Mouse (Mus musculus): ENCODE measurements around the gene Sspn. TPM values are rescaled to one million over a fixed set of nuclear protein-coding genes. Genes with fewer than 3 reads are reported as not detected.

The Sspn gene
- polyA plus RNA-seq, 1 experiment from 2014 or later, result 9.8 TPM

DNA sequence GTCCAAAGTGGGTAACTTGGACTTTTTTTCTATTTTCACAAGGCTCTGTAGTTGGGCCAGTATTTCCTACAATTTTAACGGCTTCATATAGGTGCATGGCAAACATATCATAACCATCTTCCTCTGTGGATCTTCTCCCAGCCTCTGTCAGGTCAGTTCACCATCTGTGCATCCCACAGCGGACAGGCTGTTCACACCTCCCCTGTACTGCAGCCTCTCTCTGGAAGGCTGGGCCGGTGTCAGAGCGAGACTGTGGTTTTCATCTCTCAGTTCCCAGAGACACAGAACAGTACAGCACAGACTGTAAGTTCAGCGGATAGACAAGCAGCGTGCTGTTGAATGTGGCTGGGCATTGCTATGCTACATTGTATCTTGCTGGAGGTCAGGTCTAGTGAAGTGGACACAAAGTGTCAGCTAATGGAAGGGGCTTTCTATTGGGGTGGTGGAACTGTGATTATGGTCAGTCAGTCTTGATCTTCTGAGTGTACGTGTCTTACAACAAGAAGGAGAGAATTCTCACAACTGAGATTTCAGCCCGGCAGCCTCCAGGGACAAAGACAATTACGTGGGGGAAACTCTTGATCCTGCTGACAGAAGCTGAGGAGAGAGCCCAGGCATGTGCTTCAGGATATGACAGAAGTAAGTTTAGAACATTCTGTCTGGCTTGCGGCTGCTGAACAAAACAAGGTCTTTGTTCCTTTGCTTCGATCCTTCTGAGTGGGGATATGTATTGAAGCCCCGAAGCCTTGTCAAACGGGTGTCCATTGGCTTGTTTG, 21.9 kb downstream of the Sspn start:
- no peaks in the 10 kb centered on the region for H3K27me3 ChIP-seq (ENCODE audit: insufficient read depth, low read length)
- H3K9me3 ChIP-seq (replicated peaks; ENCODE audit: low read length), result no peaks in the 10 kb centered on the region
- no peaks in the 10 kb centered on the region for H3K36me3 ChIP-seq (ENCODE audit: insufficient read depth, low read length)
- H3K4me2 ChIP-seq (ENCODE audit: low read length), result no peak overlapping the region
- no peaks in the 10 kb centered on the region for H3K4me1 ChIP-seq (replicated peaks; ENCODE audit: insufficient read depth, low read length)
- no peak overlapping the region for H3K27ac ChIP-seq
- no peak for ATAC-seq (replicated peaks; ENCODE audit: low FRiP score, low read depth)
- DNase-seq (ENCODE audit: low spot score), result no peak
- H3K4me3 ChIP-seq (replicated peaks; ENCODE audit: low read depth, low read length), result no peak overlapping the region
- no peak for TF ChIP-seq CTCF (IDR thresholded peaks at IDR 0.05; ENCODE audit: low read depth)
- H3K9ac ChIP-seq (ENCODE audit: low read depth, low read length), result no peak overlapping the region
- WGBS, result 75% methylated on average over 13 of the region's 13 CpGs

DNA sequence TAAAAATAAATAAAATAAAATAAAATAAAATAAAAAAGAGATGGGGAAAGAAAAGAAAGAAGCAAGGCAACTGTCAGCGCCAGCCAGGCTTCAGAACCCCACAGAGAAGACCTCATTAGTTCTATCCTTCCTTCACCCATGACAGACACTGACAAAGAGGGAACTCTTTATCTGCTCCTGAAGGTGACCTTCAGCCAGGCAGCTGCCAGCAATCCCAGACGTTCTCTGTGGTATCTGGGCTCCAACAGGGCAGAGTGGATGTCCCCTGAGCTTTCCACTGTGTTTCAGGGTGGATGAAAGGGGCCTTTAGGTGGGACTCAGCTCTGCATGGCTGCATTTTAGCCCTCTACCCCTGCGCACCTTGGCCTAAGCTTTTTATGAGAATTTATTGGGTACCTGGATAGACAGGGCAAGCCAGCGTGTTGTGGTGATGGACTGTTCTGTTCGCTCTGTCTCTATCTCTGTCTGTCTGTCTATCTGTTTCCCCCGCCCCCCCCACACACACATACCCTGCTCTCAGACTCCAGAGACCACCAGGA, 26.1 kb downstream of the Sspn start:
- TF ChIP-seq CTCF (IDR thresholded peaks at IDR 0.05; ENCODE audit: low read depth), result no peak
- WGBS, result 73% methylated on average over 6 of the region's 6 CpGs

DNA sequence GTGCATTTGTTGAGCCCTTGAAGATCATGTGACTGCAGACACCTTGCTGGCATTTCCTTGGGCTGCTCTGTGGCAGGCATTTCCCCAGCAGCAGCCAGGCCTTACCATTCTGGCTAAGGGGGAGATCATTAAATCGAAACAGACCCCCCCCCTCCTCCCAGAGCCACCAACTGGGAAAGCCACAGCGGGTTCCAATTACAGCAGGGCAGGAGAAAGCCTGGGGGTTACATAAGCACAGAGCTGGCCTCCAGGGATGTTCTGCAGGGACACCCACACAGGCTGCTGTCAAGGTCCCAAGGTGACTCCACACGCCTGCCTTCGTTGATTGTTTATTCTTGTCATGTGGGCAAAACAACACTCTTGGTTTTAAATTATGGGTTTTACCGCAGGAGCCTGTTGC, 26.6 kb downstream of the Sspn start:
- no peak for ATAC-seq (replicated peaks; ENCODE audit: low FRiP score, low read depth)
- H3K4me3 ChIP-seq (replicated peaks; ENCODE audit: low read depth, low read length), result no peak overlapping the region
- no peaks in the 10 kb centered on the region for H3K4me1 ChIP-seq (replicated peaks; ENCODE audit: insufficient read depth, low read length)
- H3K27me3 ChIP-seq (ENCODE audit: insufficient read depth, low read length), result no peaks in the 10 kb centered on the region
- H3K4me2 ChIP-seq (ENCODE audit: low read length), result no peak overlapping the region
- no peak overlapping the region for H3K9ac ChIP-seq (ENCODE audit: low read depth, low read length)
- H3K27ac ChIP-seq, result no peak overlapping the region
- no peak for TF ChIP-seq CTCF (IDR thresholded peaks at IDR 0.05; ENCODE audit: low read depth)
- no peaks in the 10 kb centered on the region for H3K36me3 ChIP-seq (ENCODE audit: insufficient read depth, low read length)
- WGBS, result 28% methylated on average over 5 of the region's 5 CpGs
- no peak for DNase-seq (ENCODE audit: low spot score)
- no peaks in the 10 kb centered on the region for H3K9me3 ChIP-seq (replicated peaks; ENCODE audit: low read length)

More for the DNA sequence above, 26.1 kb downstream of the Sspn start:
- H3K36me3 ChIP-seq (ENCODE audit: insufficient read depth, low read length), result no peaks in the 10 kb centered on the region
- no peak overlapping the region for H3K4me2 ChIP-seq (ENCODE audit: low read length)
- H3K4me3 ChIP-seq (replicated peaks; ENCODE audit: low read depth, low read length), result no peak overlapping the region
- no peaks in the 10 kb centered on the region for H3K4me1 ChIP-seq (replicated peaks; ENCODE audit: insufficient read depth, low read length)
- ATAC-seq (replicated peaks; ENCODE audit: low FRiP score, low read depth) (no peak), DNase-seq (ENCODE audit: low spot score) (no peak)
- H3K27me3 ChIP-seq (ENCODE audit: insufficient read depth, low read length), result no peaks in the 10 kb centered on the region
- H3K9ac ChIP-seq (ENCODE audit: low read depth, low read length), result no peak overlapping the region
- no peak overlapping the region for H3K27ac ChIP-seq
- no peaks in the 10 kb centered on the region for H3K9me3 ChIP-seq (replicated peaks; ENCODE audit: low read length)

DNA sequence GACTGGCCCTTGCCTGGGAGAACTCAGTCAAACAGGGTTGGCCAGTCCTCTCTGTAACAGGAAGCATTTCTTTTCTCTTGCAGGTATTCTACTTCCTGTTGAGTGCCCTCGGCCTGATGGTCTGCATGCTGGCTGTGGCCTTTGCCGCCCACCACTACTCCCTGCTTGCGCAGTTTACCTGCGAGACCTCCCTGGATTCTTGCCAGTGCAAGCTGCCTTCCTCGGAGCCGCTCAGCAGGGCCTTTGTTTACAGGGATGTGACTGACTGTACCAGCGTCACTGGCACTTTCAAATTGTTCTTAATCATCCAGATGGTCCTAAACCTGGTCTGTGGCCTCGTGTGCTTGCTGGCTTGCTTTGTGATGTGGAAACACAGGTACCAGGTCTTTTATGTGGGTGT, 29.6 kb downstream of the Sspn start:
- no peaks in the 10 kb centered on the region for H3K9me3 ChIP-seq (replicated peaks; ENCODE audit: low read length)
- H3K27ac ChIP-seq, result no peak overlapping the region
- H3K9ac ChIP-seq (ENCODE audit: low read depth, low read length), result no peak overlapping the region
- no peak for DNase-seq (ENCODE audit: low spot score)
- H3K36me3 ChIP-seq (ENCODE audit: insufficient read depth, low read length), result no peaks in the 10 kb centered on the region
- no peaks in the 10 kb centered on the region for H3K27me3 ChIP-seq (ENCODE audit: insufficient read depth, low read length)
- no peak for TF ChIP-seq CTCF (IDR thresholded peaks at IDR 0.05; ENCODE audit: low read depth)
- 58% methylated on average over 8 of the region's 8 CpGs for WGBS
- H3K4me1 ChIP-seq (replicated peaks; ENCODE audit: insufficient read depth, low read length), result no peaks in the 10 kb centered on the region
- H3K4me2 ChIP-seq (ENCODE audit: low read length), result no peak overlapping the region
- H3K4me3 ChIP-seq (replicated peaks; ENCODE audit: low read depth, low read length), result no peak overlapping the region
- no peak for ATAC-seq (replicated peaks; ENCODE audit: low FRiP score, low read depth)

DNA sequence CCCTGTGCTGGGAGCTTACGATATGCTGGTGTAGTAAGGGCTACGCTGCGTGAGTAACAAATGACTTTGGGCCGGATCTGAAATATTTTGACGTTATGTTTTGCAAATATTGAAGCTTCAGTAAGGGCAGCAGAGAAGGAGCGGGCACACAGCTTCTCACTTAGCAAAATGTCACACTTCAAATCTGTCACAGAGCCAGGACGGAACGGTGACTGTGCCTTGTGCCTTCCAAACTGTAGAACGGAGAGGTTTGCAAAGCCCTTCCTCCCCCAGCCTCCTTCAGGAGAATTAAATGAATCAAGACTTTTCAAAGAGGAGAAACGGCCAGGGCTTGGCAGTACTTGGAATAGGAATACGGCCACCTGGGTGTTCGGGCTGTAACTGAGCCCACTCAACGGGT, 32.5 kb downstream of the Sspn start:
- Histone ChIP-seq H3K36me3 (ENCODE audit: insufficient read depth, low read length) (no peaks in the 10 kb centered on the region), H3K4me1 (replicated peaks; ENCODE audit: insufficient read depth, low read length) (no peaks in the 10 kb centered on the region), H3K4me2 (ENCODE audit: low read length) (no peak overlapping the region), H3K9me3 (replicated peaks; ENCODE audit: low read length) (no peaks in the 10 kb centered on the region), H3K4me3 (replicated peaks; ENCODE audit: low read depth, low read length) (no peak overlapping the region), H3K9ac (ENCODE audit: low read depth, low read length) (no peak overlapping the region), H3K27ac (no peak overlapping the region), H3K27me3 (ENCODE audit: insufficient read depth, low read length) (no peaks in the 10 kb centered on the region)
- ATAC-seq (replicated peaks; ENCODE audit: low FRiP score, low read depth) (no peak), DNase-seq (ENCODE audit: low spot score) (no peak)
- WGBS, result 89% methylated on average over 13 of the region's 13 CpGs
- TF ChIP-seq CTCF (IDR thresholded peaks at IDR 0.05; ENCODE audit: low read depth), result no peak

DNA sequence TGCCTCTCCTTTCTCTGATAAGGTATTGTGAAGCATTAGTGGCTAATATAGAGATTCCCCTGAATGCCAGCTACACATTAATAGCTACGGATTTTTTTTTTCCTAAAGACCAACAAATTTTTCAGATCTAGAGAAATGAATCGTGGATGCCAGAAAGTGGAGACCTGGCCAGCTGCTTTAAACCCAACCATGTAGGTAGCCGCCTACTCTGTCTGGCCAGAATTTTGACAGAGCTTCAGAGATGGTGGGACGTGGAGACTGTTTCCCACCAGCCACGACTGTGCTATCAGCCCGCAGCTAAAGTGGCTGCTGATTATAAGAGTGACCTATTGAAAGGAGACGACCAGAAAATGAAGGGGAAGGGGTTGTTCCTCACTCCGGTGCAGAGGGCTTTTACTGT, 36.3 kb downstream of the Sspn start:
- Histone ChIP-seq H3K4me1 (replicated peaks; ENCODE audit: insufficient read depth, low read length) (no peaks in the 10 kb centered on the region), H3K4me2 (ENCODE audit: low read length) (no peak overlapping the region), H3K9ac (ENCODE audit: low read depth, low read length) (no peak overlapping the region), H3K9me3 (replicated peaks; ENCODE audit: low read length) (no peaks in the 10 kb centered on the region), H3K27me3 (ENCODE audit: insufficient read depth, low read length) (no peaks in the 10 kb centered on the region), H3K27ac (no peak overlapping the region), H3K36me3 (ENCODE audit: insufficient read depth, low read length) (no peaks in the 10 kb centered on the region), H3K4me3 (replicated peaks; ENCODE audit: low read depth, low read length) (no peak overlapping the region)
- no peak for DNase-seq (ENCODE audit: low spot score)
- TF ChIP-seq CTCF (IDR thresholded peaks at IDR 0.05; ENCODE audit: low read depth), result no peak
- 76% methylated on average over 8 of the region's 8 CpGs for WGBS
- no peak for ATAC-seq (replicated peaks; ENCODE audit: low FRiP score, low read depth)

All from kidney, postnatal 0 days (tissue).